Mouse (Mus musculus): Measurements from ENCODE around the gene Dbil5. TPM values are rescaled to one million over a fixed set of nuclear protein-coding genes. Genes with fewer than 3 reads are reported as not detected.
A peak's percentile ranks its signal among the peaks of the same experiment; 100 is the strongest.
"Not testable (repeated sequence)": the region's sequence is repeated elsewhere in the genome, so short reads cannot be mapped to it uniquely, and the experiment has no call there.

The Dbil5 gene
- polyA plus RNA-seq, 1 experiment, result not detected

- Histone ChIP-seq H3K27me3 (ENCODE audit: control insufficient read depth) (peaks cover 37% of the 10 kb centered on the region), H3K4me1 (ENCODE audit: control insufficient read depth) (peaks cover 3% of the 10 kb centered on the region)
- TF ChIP-seq GATA1 (IDR thresholded peaks at IDR 0.05; ENCODE audit: low read length) (no peak), TAL1 (IDR thresholded peaks at IDR 0.05; ENCODE audit: low read length) (no peak)
Observed at GRCm38 (mm10) chr11:76196275-76196976, 21.0 kb upstream of the Dbil5 start.

GRCm38 (mm10) chr11:76196977-76197469 lies 20.4 kb upstream of the Dbil5 start:
- Histone ChIP-seq H3K9me3 (ENCODE audit: control insufficient read depth, low read length) (no peaks in the 10 kb centered on the region; the same call in 1 of the 2 replicates), H3K4me1 (ENCODE audit: control insufficient read depth) (peaks cover 9% of the 10 kb centered on the region), H3K4me3 (replicated peaks) (no peak overlapping the region), H3K36me3 (ENCODE audit: control insufficient read depth) (no peaks in the 10 kb centered on the region), H3K27me3 (ENCODE audit: control insufficient read depth) (peaks cover 43% of the 10 kb centered on the region)
- TF ChIP-seq GATA1 (IDR thresholded peaks at IDR 0.05; ENCODE audit: low read length) (no peak), TAL1 (IDR thresholded peaks at IDR 0.05; ENCODE audit: low read length) (no peak)

More at GRCm38 (mm10) chr11:76196275-76196976, 21.0 kb upstream of the Dbil5 start:
- no peaks in the 10 kb centered on the region for H3K36me3 ChIP-seq (ENCODE audit: control insufficient read depth)
- H3K9me3 ChIP-seq (ENCODE audit: control insufficient read depth, low read length), result no peaks in the 10 kb centered on the region
- H3K4me3 ChIP-seq (replicated peaks), result no peak overlapping the region

GRCm38 (mm10) chr11:76201761-76202674 lies 15.4 kb upstream of the Dbil5 start:
- Histone ChIP-seq H3K4me1 (ENCODE audit: control insufficient read depth) (peaks cover 22% of the 10 kb centered on the region), H3K36me3 (ENCODE audit: control insufficient read depth) (no peaks in the 10 kb centered on the region), H3K9me3 (ENCODE audit: control insufficient read depth, low read length) (no peaks in the 10 kb centered on the region; the same call in 1 of the 2 replicates), H3K4me3 (replicated peaks) (peak overlapping the region; percentile 70), H3K27me3 (ENCODE audit: control insufficient read depth) (peaks cover 65% of the 10 kb centered on the region)
- TF ChIP-seq GATA1 (IDR thresholded peaks at IDR 0.05; ENCODE audit: low read length) (no peak), TAL1 (IDR thresholded peaks at IDR 0.05; ENCODE audit: low read length) (no peak)

- peaks cover 15% of the 10 kb centered on the region for H3K4me1 ChIP-seq (ENCODE audit: control insufficient read depth)
- peaks cover 26% of the 10 kb centered on the region for H3K27me3 ChIP-seq (ENCODE audit: control insufficient read depth)
- TF ChIP-seq TAL1 (IDR thresholded peaks at IDR 0.05; ENCODE audit: low read length), result no peak
- TF ChIP-seq GATA1 (IDR thresholded peaks at IDR 0.05; ENCODE audit: low read length), result no peak
- no peaks in the 10 kb centered on the region; the same call in 1 of the 2 replicates for H3K9me3 ChIP-seq (ENCODE audit: control insufficient read depth, low read length)
- no peak overlapping the region for H3K4me3 ChIP-seq (replicated peaks)
- H3K36me3 ChIP-seq (ENCODE audit: control insufficient read depth), result peaks cover 35% of the 10 kb centered on the region
Observed at GRCm38 (mm10) chr11:76206793-76207192, 10.6 kb upstream of the Dbil5 start.

- Histone ChIP-seq H3K27me3 (ENCODE audit: control insufficient read depth) (no peaks in the 10 kb centered on the region), H3K4me1 (ENCODE audit: control insufficient read depth) (no peaks in the 10 kb centered on the region), H3K36me3 (ENCODE audit: control insufficient read depth) (peaks cover 61% of the 10 kb centered on the region), H3K9me3 (ENCODE audit: control insufficient read depth, low read length) (no peaks in the 10 kb centered on the region), H3K4me3 (replicated peaks) (no peak overlapping the region)
- no peak for TF ChIP-seq GATA1 (IDR thresholded peaks at IDR 0.05; ENCODE audit: low read length)
- no peak for TF ChIP-seq TAL1 (IDR thresholded peaks at IDR 0.05; ENCODE audit: low read length)
Observed at GRCm38 (mm10) chr11:76210228-76210985, 7.0 kb upstream of the Dbil5 start.

GRCm38 (mm10) chr11:76211595-76211994 lies 5.8 kb upstream of the Dbil5 start:
- H3K9me3 ChIP-seq (ENCODE audit: control insufficient read depth, low read length); H3K27me3 ChIP-seq (ENCODE audit: control insufficient read depth); H3K4me3 ChIP-seq (replicated peaks); H3K4me1 ChIP-seq (ENCODE audit: control insufficient read depth): not testable (repeated sequence)
- peaks cover 61% of the 10 kb centered on the region for H3K36me3 ChIP-seq (ENCODE audit: control insufficient read depth)

- TF ChIP-seq GATA1 (IDR thresholded peaks at IDR 0.05; ENCODE audit: low read length) (no peak), TAL1 (IDR thresholded peaks at IDR 0.05; ENCODE audit: low read length) (no peak)
- H3K4me1 ChIP-seq (ENCODE audit: control insufficient read depth), result peaks cover 25% of the 10 kb centered on the region
- H3K36me3 ChIP-seq (ENCODE audit: control insufficient read depth), result peaks cover 51% of the 10 kb centered on the region
- no peaks in the 10 kb centered on the region for H3K27me3 ChIP-seq (ENCODE audit: control insufficient read depth)
- H3K9me3 ChIP-seq (ENCODE audit: control insufficient read depth, low read length), result no peaks in the 10 kb centered on the region
- no peak overlapping the region for H3K4me3 ChIP-seq (replicated peaks)
Observed at GRCm38 (mm10) chr11:76213841-76214240, 3.6 kb upstream of the Dbil5 start.

- Histone ChIP-seq H3K27me3 (ENCODE audit: control insufficient read depth) (no peaks in the 10 kb centered on the region), H3K4me3 (replicated peaks) (no peak overlapping the region), H3K36me3 (ENCODE audit: control insufficient read depth) (peaks cover 44% of the 10 kb centered on the region), H3K4me1 (ENCODE audit: control insufficient read depth) (peaks cover 25% of the 10 kb centered on the region), H3K9me3 (ENCODE audit: control insufficient read depth, low read length) (no peaks in the 10 kb centered on the region)
- TF ChIP-seq TAL1 (IDR thresholded peaks at IDR 0.05; ENCODE audit: low read length), result no peak
- no peak for TF ChIP-seq GATA1 (IDR thresholded peaks at IDR 0.05; ENCODE audit: low read length)
Observed at GRCm38 (mm10) chr11:76215011-76215410, 2.4 kb upstream of the Dbil5 start.
